Mouse (Mus musculus) liver, embryonic 13.5 days (tissue): ENCODE data around the gene Iars. TPM values are rescaled to one million over a fixed set of nuclear protein-coding genes. Genes with fewer than 3 reads are reported as not detected.

Source experiments
- polyA plus RNA-seq: library from polyadenylated mRNA; unstranded; fragments of >200 nt; fragmentation: Nextera tagmentation; extraction: Ambion mirVana; gene quantifications from 2 replicates; pipeline ENCODE4 v1.2.1, GENCODE M21; 2015

Iars gene
- polyA plus RNA-seq, 1 experiment from 2014 or later, result 57.3 TPM

Other genes starting within 250 kb of the Iars start
- 1.0 TPM in 2 replicates for gene Tes3-ps, start 188.8 kb upstream of the Iars start, polyA plus RNA-seq
- gene Ecm2, start 177.3 kb upstream of the Iars start, polyA plus RNA-seq, result 0.18 and 0.23 TPM in 2 replicates
- 0.48 and 0.89 TPM in 2 replicates for gene Aspn, start 137.7 kb upstream of the Iars start, polyA plus RNA-seq
- gene Omd, start 99.6 kb upstream of the Iars start, polyA plus RNA-seq, result 0.48 and 0.53 TPM in 2 replicates
- 2.8 and 3.5 TPM in 2 replicates for gene Ogn, start 74.1 kb upstream of the Iars start, polyA plus RNA-seq
- gene Cenpp, start 29.3 kb upstream of the Iars start, polyA plus RNA-seq, result 33.8 and 39.7 TPM in 2 replicates
- 13.9 and 15.5 TPM in 2 replicates for gene Nol8, start 29.0 kb upstream of the Iars start, polyA plus RNA-seq
- gene Gm30302, start 116.9 kb downstream of the Iars start, polyA plus RNA-seq, result not detected in 2 replicates